Mouse (Mus musculus): Measurements from ENCODE around the gene Klk4.

DNA sequence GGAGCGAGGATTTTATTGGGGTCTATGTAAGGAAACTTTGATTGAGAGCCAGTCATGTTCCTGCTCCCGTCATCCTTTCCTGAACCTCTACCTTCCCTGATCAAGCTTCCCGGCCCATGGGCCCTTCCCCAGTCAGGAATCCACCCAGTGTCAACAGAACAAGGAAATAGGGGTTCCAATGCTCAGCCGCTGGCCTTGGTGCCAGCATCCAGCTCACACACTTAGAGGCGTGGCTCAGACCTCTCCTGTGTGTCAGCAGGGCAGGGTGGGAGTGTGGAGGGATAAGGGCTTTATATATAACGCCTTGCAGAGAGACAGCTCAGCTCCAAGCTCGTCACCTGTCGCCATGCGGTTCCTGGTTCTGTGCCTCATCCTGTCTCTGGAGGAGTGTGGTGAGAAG is 33.9 kb downstream of the Klk4 start:
- TF ChIP-seq CTCF (IDR thresholded peaks at IDR 0.05; ENCODE audit: low read depth) (no peak), EP300 (IDR thresholded peaks at IDR 0.05; ENCODE audit: low read depth) (no peak)

Measured in heart, postnatal 0 days (tissue).